Mouse (Mus musculus): Measurements from ENCODE around the gene Clec4b2. TPM values are rescaled to one million over a fixed set of nuclear protein-coding genes. Genes with fewer than 3 reads are reported as not detected.
"Not testable (repeated sequence)": the region's sequence is repeated elsewhere in the genome, so short reads cannot be mapped to it uniquely, and the experiment has no call there.

The Clec4b2 gene
- not detected in 2 replicates for polyA plus RNA-seq (2014; fragmentation: Nextera tagmentation; extraction: Ambion mirVana)

GRCm38 (mm10) chr6:123172593-123172992, at the start of gene Clec4b2:
Gene Clec4b2, plus strand, starts transcription at chr6:123172893.
- H3K4me2 ChIP-seq (ENCODE audit: low read depth, low read length): no peak within 1 kb of the TSS
- no peak for DNase-seq (ENCODE audit: low spot score)
- no peak within 1 kb of the TSS for H3K4me3 ChIP-seq (ENCODE audit: low read depth, low read length)
- no peak for ATAC-seq (replicated peaks; ENCODE audit: insufficient number of reproducible peaks, low FRiP score, low TSS enrichment, low read depth)
- H3K36me3 ChIP-seq (replicated peaks; ENCODE audit: control insufficient read depth, insufficient read depth, low read depth, low read length): no peaks in the 10 kb centered on the region
- H3K4me1 ChIP-seq (ENCODE audit: control insufficient read depth, insufficient read depth, low read length): no peaks in the 10 kb centered on the region
- no peak within 1 kb of the TSS for H3K9ac ChIP-seq (replicated peaks; ENCODE audit: low read length)
- H3K27me3 ChIP-seq (ENCODE audit: control insufficient read depth, insufficient read depth, low read length): no peaks in the 10 kb centered on the region
- WGBS: 86% methylated on average over 4 of the region's 4 CpGs
- H3K27ac ChIP-seq (replicated peaks; ENCODE audit: low read depth, low read length): no peak within 1 kb of the TSS
- H3K9me3 ChIP-seq (replicated peaks; ENCODE audit: control insufficient read depth, low read length): no peaks in the 10 kb centered on the region

GRCm38 (mm10) chr6:123123195-123123594, 49.5 kb upstream of the Clec4b2 start:
- no peak overlapping the region for H3K4me2 ChIP-seq (ENCODE audit: low read depth, low read length)
- WGBS: 74% methylated on average over 3 of the region's 3 CpGs
- H3K27me3 ChIP-seq (ENCODE audit: control insufficient read depth, insufficient read depth, low read length): no peaks in the 10 kb centered on the region
- no peak overlapping the region for H3K4me3 ChIP-seq (ENCODE audit: low read depth, low read length)
- no peaks in the 10 kb centered on the region; the same call in 1 of the 2 replicates for H3K9me3 ChIP-seq (replicated peaks; ENCODE audit: control insufficient read depth, low read length)
- no peaks in the 10 kb centered on the region for H3K36me3 ChIP-seq (replicated peaks; ENCODE audit: control insufficient read depth, insufficient read depth, low read depth, low read length)
- ATAC-seq (replicated peaks; ENCODE audit: insufficient number of reproducible peaks, low FRiP score, low TSS enrichment, low read depth) (no peak), DNase-seq (ENCODE audit: low spot score) (no peak)
- H3K27ac ChIP-seq (replicated peaks; ENCODE audit: low read depth, low read length): no peak overlapping the region
- H3K9ac ChIP-seq (replicated peaks; ENCODE audit: low read length): no peak overlapping the region
- no peaks in the 10 kb centered on the region for H3K4me1 ChIP-seq (ENCODE audit: control insufficient read depth, insufficient read depth, low read length)

GRCm38 (mm10) chr6:123127173-123127572, 45.5 kb upstream of the Clec4b2 start:
- no peak overlapping the region for H3K4me3 ChIP-seq (ENCODE audit: low read depth, low read length)
- no peaks in the 10 kb centered on the region for H3K4me1 ChIP-seq (ENCODE audit: control insufficient read depth, insufficient read depth, low read length)
- H3K27ac ChIP-seq (replicated peaks; ENCODE audit: low read depth, low read length): no peak overlapping the region
- no peak overlapping the region for H3K4me2 ChIP-seq (ENCODE audit: low read depth, low read length)
- WGBS: 70% methylated on average over 1 of the region's 1 CpGs
- no peaks in the 10 kb centered on the region for H3K9me3 ChIP-seq (replicated peaks; ENCODE audit: control insufficient read depth, low read length)
- ATAC-seq (replicated peaks; ENCODE audit: insufficient number of reproducible peaks, low FRiP score, low TSS enrichment, low read depth) (no peak), DNase-seq (ENCODE audit: low spot score) (no peak)
- no peaks in the 10 kb centered on the region for H3K27me3 ChIP-seq (ENCODE audit: control insufficient read depth, insufficient read depth, low read length)
- no peaks in the 10 kb centered on the region for H3K36me3 ChIP-seq (replicated peaks; ENCODE audit: control insufficient read depth, insufficient read depth, low read depth, low read length)
- H3K9ac ChIP-seq (replicated peaks; ENCODE audit: low read length): no peak overlapping the region

- not testable (repeated sequence) for H3K9me3 ChIP-seq (replicated peaks; ENCODE audit: control insufficient read depth, low read length); H3K9ac ChIP-seq (replicated peaks; ENCODE audit: low read length); H3K4me2 ChIP-seq (ENCODE audit: low read depth, low read length); H3K4me1 ChIP-seq (ENCODE audit: control insufficient read depth, insufficient read depth, low read length); H3K27me3 ChIP-seq (ENCODE audit: control insufficient read depth, insufficient read depth, low read length); H3K27ac ChIP-seq (replicated peaks; ENCODE audit: low read depth, low read length); H3K4me3 ChIP-seq (ENCODE audit: low read depth, low read length); DNase-seq (ENCODE audit: low spot score); ATAC-seq (replicated peaks; ENCODE audit: insufficient number of reproducible peaks, low FRiP score, low TSS enrichment, low read depth); H3K36me3 ChIP-seq (replicated peaks; ENCODE audit: control insufficient read depth, insufficient read depth, low read depth, low read length)
- 68% methylated on average over 29 of the region's 29 CpGs for whole genome bisulfite sequencing
These were observed 34.7 kb upstream of the Clec4b2 start for GRCm38 (mm10) chr6:123137766-123138526.

GRCm38 (mm10) chr6:123170106-123170505, 2.6 kb upstream of the Clec4b2 start:
- DNase-seq (ENCODE audit: low spot score) (no peak), ATAC-seq (replicated peaks; ENCODE audit: insufficient number of reproducible peaks, low FRiP score, low TSS enrichment, low read depth) (no peak)
- no peak overlapping the region for H3K9ac ChIP-seq (replicated peaks; ENCODE audit: low read length)
- H3K4me3 ChIP-seq (ENCODE audit: low read depth, low read length): no peak overlapping the region
- H3K27ac ChIP-seq (replicated peaks; ENCODE audit: low read depth, low read length): no peak overlapping the region
- H3K36me3 ChIP-seq (replicated peaks; ENCODE audit: control insufficient read depth, insufficient read depth, low read depth, low read length): no peaks in the 10 kb centered on the region
- WGBS: 55% methylated on average over 1 of the region's 1 CpGs
- H3K9me3 ChIP-seq (replicated peaks; ENCODE audit: control insufficient read depth, low read length): no peaks in the 10 kb centered on the region
- H3K4me2 ChIP-seq (ENCODE audit: low read depth, low read length): no peak overlapping the region
- no peaks in the 10 kb centered on the region for H3K4me1 ChIP-seq (ENCODE audit: control insufficient read depth, insufficient read depth, low read length)
- H3K27me3 ChIP-seq (ENCODE audit: control insufficient read depth, insufficient read depth, low read length): no peaks in the 10 kb centered on the region

DNA sequence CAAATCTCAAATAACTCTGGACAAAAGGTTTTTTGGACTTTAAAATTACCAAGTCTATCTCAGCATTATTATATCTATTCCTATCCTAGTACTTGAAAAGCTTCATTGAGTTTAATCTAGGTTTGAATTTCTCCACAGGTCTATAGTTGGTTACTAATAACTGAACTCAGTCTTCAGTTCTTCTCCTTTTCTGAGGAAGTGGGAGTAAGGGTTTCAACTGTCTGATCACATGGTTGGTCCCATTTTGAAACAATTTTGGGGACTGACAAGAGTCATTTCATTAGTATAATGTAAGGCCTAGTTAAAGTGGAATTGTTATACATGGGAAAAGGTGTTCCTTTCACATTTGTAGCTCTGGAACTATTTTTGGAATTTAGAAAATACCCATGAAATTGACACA, 1.7 kb upstream of the Clec4b2 start:
- H3K9ac ChIP-seq (replicated peaks; ENCODE audit: low read length): no peak overlapping the region
- no peak for ATAC-seq (replicated peaks; ENCODE audit: insufficient number of reproducible peaks, low FRiP score, low TSS enrichment, low read depth)
- H3K36me3 ChIP-seq (replicated peaks; ENCODE audit: control insufficient read depth, insufficient read depth, low read depth, low read length): no peaks in the 10 kb centered on the region

GRCm38 (mm10) chr6:123175549-123175948, 2.9 kb downstream of the Clec4b2 start:
- H3K4me2 ChIP-seq (ENCODE audit: low read depth, low read length): no peak overlapping the region
- no peaks in the 10 kb centered on the region for H3K27me3 ChIP-seq (ENCODE audit: control insufficient read depth, insufficient read depth, low read length)
- no peaks in the 10 kb centered on the region for H3K36me3 ChIP-seq (replicated peaks; ENCODE audit: control insufficient read depth, insufficient read depth, low read depth, low read length)
- DNase-seq (ENCODE audit: low spot score): no peak
- no peak overlapping the region for H3K27ac ChIP-seq (replicated peaks; ENCODE audit: low read depth, low read length)
- 79% methylated on average over 1 of the region's 1 CpGs for WGBS
- H3K4me1 ChIP-seq (ENCODE audit: control insufficient read depth, insufficient read depth, low read length): no peaks in the 10 kb centered on the region
- no peak for ATAC-seq (replicated peaks; ENCODE audit: insufficient number of reproducible peaks, low FRiP score, low TSS enrichment, low read depth)
- no peak overlapping the region for H3K9ac ChIP-seq (replicated peaks; ENCODE audit: low read length)
- no peaks in the 10 kb centered on the region for H3K9me3 ChIP-seq (replicated peaks; ENCODE audit: control insufficient read depth, low read length)
- no peak overlapping the region for H3K4me3 ChIP-seq (ENCODE audit: low read depth, low read length)

More for the DNA sequence above, 1.7 kb upstream of the Clec4b2 start:
- no peak overlapping the region for H3K27ac ChIP-seq (replicated peaks; ENCODE audit: low read depth, low read length)
- H3K4me2 ChIP-seq (ENCODE audit: low read depth, low read length): no peak overlapping the region
- H3K4me1 ChIP-seq (ENCODE audit: control insufficient read depth, insufficient read depth, low read length): no peaks in the 10 kb centered on the region
- H3K4me3 ChIP-seq (ENCODE audit: low read depth, low read length): no peak overlapping the region
- no peaks in the 10 kb centered on the region for H3K9me3 ChIP-seq (replicated peaks; ENCODE audit: control insufficient read depth, low read length)
- no peaks in the 10 kb centered on the region for H3K27me3 ChIP-seq (ENCODE audit: control insufficient read depth, insufficient read depth, low read length)
- DNase-seq (ENCODE audit: low spot score): no peak

DNA sequence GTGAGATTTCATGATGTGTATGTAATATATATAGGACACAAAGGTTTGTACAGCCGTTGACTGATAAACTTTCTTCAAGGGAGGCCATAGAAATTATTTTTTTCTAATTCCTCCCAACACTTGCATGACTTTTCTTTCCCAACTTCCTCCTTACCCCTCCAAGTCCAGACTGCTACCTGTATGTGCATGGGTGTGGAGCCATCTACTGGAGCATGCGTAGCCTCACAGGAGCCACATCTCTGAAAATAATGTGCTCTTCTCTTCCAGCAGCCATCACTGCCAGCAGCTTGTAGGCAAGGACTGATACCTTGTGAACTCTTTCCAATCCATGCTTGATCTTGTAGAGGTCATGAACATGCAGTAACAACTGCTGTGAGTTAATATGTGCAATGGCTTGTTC, 12.2 kb downstream of the Clec4b2 start:
- not testable (repeated sequence) for H3K27ac ChIP-seq (replicated peaks; ENCODE audit: low read depth, low read length); H3K9me3 ChIP-seq (replicated peaks; ENCODE audit: control insufficient read depth, low read length); H3K36me3 ChIP-seq (replicated peaks; ENCODE audit: control insufficient read depth, insufficient read depth, low read depth, low read length); DNase-seq (ENCODE audit: low spot score); H3K27me3 ChIP-seq (ENCODE audit: control insufficient read depth, insufficient read depth, low read length); ATAC-seq (replicated peaks; ENCODE audit: insufficient number of reproducible peaks, low FRiP score, low TSS enrichment, low read depth); H3K9ac ChIP-seq (replicated peaks; ENCODE audit: low read length); H3K4me1 ChIP-seq (ENCODE audit: control insufficient read depth, insufficient read depth, low read length); H3K4me3 ChIP-seq (ENCODE audit: low read depth, low read length); H3K4me2 ChIP-seq (ENCODE audit: low read depth, low read length)
- WGBS: 71% methylated on average over 2 of the region's 2 CpGs
